Mouse (Mus musculus): ENCODE results near the gene Vps25.

The Vps25 gene

DNA sequence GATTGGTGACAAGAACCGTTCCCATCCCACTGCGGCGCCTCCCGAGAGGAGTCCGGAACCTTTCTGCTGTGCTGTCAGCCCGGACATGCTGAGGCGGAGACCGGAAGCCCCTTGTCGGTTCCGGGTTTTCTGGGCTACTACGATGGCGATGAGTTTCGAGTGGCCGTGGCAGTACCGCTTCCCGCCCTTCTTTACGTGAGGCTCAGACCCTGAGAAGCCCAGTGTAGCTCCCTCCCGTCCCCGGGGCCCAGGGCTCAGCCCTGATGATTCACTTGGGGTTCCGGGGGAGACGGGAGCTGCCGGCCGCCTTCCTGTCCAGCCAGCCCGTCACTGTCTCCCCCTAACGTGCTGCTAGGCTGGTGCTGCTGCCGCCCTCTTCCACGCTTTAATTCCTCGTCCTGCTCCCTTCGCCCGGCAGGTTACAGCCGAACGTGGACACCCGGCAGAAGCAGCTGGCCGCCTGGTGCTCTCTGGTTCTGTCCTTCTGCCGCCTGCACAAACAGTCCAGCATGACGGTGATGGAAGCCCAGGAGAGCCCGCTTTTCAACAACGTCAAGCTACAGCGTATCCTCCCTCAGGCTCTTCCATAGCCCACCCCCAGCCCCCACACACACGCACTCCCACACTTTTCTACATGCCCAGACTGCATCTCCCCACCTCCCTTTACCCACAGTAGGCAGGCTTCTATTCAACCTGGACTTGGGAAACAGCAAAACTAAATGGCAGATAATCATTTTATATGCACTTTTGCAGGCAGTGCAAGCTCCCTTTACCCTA lies at the start of gene Vps25:
Gene Vps25 (plus strand): TSS at position 95 of the 777 bp plus-strand sequence.
- peak; percentile 92 for DNase-seq (ENCODE audit: low read depth)

DNA sequence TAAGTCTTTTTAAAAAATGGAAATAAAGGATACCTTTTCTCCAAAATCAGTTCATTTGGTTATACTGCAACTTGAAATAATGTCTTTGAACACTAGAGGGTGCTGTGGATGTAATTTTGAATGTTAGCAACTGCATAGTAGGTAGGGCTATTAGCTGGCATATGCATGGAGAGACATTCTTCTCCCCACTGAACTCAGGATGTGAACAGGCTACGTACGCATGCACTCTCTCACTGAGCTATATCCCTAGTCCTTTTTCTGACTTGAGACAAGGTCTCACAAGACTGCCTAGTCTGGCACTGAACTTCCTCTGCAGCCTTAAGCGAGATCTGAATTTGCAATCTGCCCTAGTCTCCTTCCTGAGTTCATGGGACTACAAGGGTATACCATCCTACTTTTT lies 41.5 kb upstream of the Vps25 start:
- peak; percentile 91 for DNase-seq (ENCODE audit: low read depth)

DNA sequence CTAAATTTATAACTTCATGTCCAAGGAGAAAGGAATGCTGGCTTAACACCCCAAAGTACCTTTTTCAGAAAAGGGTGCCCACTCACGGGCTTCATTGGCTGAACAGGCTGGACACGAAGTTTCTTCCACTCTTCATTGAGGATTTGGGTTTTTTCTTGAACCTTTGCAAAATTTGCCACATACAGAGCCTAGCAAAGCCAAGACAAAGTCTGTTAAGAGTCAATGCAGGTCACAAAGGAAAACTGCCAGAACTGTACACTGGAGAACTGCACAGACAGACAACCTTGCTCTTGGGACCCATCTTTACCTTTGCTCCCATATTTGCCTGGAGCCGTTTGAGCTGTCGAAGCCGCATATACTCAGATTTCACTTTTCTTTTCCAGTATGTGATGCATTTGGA lies 36.6 kb upstream of the Vps25 start:
- DNase-seq (ENCODE audit: low read depth) = no peak

DNA sequence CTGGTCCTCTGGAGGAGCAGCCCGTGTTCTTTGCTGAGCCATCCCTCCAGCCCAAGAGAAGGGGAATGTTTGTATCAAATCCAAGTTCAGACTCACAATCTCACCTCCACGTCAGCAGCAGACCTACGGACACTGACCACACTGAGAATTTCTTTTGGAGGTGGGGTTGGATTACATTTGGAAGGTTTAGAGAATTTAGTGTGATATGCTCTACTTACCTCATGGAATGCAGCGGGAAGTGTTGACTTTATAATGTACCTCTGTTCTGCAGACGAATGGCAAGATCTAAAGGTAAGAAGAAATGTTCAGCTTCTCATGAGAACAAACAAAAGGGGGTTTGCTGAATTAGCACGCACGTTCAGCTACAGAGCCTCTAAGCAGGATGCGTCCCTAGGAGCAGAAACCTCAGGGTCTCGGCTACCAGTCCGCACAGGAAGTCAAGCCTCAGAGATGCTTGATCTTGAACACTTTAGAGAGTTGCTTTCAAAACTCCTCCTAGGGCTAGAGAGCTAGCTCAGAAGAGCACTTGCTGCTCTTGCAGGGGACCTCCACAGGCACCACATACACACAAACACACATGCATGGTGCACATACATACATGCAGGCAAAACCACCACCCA lies 35.0 kb upstream of the Vps25 start:
- DNase-seq (ENCODE audit: low read depth) = peak; percentile 34

DNA sequence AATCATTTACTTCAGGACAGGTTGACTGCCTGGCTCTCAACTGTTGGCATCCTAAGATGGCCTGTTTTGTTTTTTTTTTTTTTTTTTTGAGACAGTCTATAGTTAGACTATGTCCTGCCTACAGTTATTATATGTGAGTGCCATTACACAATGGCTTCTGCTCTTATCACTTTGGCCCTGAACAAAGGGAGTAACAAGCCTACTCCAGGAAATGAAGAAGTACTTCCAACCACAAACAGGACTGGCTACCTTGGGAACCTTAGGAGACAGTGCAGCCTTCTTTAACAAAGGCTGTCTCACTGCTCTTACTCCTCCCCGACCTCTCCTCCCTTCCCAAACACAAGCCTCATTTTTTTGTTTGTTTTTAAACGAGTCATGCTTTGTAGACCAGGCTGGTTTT lies 32.7 kb upstream of the Vps25 start:
- DNase-seq (ENCODE audit: low read depth) = no peak

DNA sequence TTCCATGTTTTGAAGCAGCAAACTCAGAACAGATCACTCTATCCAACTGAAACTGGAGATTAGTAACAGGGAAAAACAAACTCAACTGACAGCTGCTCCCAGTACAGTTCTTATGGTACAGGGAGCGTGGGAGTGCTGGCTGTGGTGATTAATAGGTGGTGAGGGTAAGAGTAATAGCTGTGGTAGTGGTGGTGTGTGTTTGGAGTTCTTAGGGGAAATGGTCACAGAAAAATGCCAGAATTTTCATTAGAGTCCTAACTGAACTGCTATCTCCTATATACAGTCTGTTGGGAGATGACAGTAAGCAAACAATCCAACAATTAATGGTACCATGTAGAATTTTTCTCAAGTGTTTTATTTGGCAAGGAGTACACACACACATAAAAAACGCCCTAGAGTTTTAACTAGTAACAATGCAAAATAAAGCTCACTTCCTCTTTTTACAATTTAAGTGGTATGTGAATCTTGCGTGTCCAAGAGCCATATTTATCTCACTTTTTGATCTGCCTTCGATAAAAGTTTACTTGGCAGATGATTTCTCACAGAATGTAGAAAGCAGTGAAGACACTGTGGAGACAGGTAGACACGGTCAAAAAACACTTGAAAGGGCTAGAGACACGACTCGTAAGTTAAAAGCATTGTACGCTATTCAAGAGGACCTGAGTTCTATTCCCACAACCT lies 32.1 kb upstream of the Vps25 start:
- DNase-seq (ENCODE audit: low read depth) = no peak

DNA sequence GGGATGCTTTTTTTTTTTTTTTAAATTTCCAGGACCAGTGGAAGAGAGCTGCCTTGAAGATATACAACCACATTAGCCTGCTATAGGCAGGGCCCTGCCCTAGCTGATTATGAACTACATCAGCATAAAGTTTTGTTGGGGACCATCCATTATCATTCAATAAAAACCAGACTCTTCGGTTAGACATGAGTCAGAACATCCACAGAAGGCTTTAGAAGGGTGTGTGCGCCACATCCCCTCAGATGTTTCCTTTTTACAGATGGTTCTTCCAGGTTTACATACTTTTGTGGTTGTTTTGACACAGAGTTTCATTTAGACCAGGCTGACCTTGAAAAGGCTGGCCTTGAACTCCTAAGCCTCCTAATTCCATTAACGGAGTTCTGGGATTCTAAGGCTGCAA lies 29.2 kb upstream of the Vps25 start:
- DNase-seq (ENCODE audit: low read depth) = peak; percentile 33

DNA sequence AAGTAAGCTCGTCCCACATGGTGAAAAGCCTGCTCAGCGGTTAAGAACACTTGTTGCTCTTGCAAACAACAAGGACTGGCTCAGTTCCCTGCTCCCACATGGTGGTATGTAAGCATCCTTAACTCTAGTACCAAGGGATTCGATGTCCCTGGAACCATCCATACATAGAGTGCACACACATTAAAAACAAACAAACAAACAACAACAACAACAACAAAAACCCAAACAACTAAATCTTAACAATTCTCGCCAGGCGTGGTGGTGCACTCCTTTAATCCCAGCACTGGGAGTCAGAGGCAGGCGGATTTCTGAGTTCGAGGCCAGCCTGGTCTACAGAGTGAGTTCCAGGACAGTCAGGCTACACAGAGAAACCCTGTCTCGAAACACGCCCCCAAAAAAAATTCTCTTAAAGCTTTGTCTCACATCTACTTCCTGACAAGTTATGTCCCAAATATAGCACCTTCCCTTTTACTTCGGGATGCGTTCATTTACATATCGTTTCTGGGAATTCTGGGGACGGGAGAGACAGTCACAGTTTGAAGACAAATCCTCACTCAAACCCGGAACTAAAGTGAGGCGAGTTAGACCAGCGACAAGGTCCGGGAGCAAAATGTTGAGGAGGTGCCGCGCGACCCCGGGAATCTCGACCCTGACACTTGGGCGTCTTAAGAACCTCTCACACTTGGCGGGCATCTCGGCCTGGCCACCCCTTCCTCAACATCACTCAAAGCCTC lies 28.0 kb upstream of the Vps25 start:
- no peak for DNase-seq (ENCODE audit: low read depth)

DNA sequence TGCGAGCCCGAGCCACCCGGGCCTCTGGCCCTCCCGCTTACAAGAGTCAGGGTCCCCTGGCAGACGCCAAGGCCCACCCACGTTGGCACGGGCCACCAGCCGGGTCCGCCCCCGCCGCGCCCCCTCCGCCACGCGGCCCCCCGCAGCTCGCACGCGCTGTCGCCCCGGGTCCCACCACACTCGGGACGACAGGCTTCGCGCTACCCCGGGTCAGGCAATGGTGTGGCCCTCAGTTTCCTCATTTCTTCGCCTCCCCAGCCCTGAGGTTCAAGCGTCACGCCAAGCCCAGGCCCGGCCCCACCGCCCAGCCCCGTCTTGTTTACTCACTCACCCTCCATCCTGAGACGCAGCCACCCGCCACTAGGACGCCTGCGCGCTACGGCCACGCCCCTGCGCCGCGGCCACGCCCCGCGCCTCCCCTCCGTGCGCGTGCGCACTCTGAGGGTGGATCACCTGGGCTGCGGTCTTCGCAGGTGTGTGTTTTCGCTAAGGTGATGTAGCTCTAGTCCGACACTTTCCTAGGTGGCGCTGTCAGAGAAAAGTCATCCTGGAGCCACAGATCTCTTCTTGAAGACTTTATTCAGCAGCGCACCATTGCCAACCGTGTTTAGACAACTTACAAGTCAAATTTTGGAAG lies 27.3 kb upstream of the Vps25 start, which contains the start of gene Ezh1:
Gene Ezh1 (minus strand): TSS at position 399 of the 637 bp plus-strand sequence.
- DNase-seq (ENCODE audit: low read depth) = peak; percentile 94

DNA sequence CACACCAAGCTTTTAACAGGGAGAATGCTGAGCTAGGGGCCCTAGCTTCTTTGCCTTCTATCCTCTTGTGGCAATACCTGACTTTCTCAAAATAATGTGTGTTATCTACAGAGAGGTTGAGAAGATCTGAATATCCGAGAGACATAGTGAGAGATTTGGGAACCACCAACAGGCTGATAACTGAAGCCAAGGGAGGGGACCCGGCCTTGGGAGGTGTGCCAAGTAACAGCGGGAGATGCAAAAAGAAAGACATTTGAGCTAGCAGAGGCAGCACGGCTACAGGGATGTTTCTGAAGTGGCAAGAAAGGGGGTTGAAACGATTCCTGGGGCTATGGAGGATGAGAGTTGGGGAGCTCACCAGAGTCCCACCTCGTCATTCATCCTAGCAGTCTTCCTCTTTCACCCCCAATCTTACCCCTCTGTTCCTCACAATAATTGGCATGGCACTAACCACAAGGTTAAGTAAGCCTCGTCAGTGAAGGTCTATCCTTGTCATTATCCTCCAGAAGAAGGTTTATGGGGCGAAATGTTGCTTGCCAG lies 24.1 kb upstream of the Vps25 start:
- no peak for DNase-seq (ENCODE audit: low read depth)

DNA sequence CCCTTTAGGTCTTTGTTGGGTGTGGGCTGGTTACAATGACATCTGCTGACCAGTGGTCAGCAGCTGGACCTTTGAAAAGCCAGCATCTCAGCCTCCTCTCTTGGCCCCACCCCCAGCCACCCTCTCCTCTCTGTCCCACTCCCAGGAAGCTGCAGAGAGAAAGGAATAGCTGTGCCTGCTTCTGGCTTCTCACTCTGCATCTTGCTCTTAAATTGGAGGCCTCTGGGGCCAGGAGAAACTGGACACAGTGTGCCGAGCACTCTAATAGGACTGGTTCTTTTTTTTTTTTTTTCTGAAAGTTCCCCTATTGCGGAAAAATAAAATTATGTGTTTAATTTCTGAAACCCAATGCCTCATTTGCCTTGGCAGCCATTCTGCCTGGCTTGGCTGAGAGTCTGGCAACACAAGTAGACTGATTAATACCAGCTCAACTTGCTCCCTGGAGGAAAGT lies 23.4 kb upstream of the Vps25 start:
- no peak for DNase-seq (ENCODE audit: low read depth)

DNA sequence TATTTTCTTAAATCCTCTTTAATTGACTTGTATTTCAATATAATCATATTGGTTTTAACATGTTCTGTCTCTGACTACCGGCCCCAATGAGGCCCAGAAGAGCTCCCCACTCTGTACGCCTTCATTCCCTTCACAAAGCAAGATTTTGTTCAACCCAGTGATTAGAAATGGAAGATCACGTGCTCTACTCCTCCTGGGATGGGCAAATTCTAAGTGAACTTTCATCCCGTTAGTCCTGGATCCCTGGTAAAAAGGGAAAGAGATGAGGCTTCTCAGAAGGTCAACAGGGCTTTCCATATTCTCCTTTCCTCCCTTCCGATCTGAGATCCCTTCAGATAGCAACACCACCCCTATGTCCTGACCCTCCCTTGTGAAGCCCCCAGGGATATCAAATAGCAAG lies 23.0 kb upstream of the Vps25 start:
- DNase-seq (ENCODE audit: low read depth) = no peak

DNA sequence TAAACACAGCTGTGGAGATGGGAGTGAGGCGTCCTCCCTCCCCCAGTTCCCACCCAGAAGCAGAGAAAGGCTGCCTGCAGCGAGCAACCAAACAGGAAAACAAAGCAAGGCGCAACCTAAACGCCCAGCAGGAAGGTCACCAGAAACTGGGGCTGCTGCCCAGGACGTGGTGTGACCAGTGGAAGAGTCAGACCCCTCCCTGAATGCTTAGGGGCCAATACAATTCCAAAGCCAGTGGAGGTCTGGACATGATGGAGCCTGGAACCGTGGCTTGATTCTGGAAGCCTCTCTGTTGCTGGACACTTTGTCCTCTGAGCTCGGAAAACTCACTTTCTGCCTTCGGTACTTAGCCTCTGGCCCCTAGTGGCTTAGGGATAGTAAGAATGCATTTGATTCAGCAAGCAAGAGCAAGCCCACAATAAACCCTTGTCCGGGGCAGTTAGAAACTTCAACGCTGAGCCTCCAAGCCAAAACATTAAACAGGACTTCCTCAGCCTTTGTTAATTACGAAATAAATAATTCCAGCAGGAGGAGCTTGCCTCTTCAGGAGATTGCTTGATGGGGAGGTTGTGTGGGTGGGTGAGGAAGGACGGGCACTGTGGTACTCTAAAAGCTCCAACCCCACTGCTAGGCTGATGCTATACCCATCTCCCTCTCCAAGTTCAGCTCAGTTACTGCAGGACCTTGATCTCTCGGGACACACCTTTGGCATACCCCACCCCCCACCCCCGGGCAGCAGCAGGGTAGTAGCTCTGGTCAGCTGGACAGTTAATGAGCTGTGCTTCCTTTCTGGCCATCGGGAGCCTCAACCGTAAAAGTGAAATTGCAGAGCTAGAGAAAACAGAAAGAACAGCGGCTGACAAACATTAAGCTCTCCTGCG lies 22.3 kb upstream of the Vps25 start:
- no peak for DNase-seq (ENCODE audit: low read depth)

DNA sequence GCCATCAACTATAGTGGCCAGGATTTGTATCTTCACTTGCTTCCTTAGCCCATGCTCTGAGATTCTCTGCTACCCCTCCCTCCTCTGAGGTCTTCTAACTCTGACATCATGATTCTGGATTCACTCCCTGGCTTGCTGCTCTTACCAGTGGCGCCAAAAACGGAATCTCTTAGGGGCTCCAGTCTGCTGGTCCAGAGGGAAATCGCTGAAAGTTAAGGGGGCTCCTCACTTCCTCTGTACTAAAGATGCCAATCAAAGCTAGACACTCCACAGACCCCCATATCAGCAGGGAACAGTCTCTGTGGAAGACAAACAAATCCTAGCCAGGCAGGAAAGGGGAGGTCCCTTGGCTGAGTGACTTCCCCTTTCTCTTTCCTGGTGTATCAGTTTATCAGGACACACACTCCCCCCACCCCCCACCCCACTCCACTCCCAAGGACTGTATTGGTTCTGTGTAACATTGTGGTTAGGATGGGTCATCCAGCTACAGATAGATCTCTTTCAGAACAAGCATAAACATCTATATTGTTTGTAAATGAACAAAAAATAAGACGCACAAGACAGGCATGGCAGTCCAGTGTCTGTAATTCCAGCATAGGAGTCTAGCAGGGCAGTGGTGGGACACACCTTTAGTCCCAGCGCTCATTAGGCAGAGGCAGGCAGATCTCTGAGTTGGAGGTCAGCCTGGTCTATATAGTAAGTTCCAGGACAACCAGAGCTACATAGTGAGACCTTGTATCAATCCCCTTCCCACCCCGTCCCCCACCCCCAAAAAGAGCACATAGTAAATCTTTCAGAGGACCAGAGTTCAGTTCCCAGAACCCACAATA lies 21.3 kb upstream of the Vps25 start:
- no peak for DNase-seq (ENCODE audit: low read depth)

DNA sequence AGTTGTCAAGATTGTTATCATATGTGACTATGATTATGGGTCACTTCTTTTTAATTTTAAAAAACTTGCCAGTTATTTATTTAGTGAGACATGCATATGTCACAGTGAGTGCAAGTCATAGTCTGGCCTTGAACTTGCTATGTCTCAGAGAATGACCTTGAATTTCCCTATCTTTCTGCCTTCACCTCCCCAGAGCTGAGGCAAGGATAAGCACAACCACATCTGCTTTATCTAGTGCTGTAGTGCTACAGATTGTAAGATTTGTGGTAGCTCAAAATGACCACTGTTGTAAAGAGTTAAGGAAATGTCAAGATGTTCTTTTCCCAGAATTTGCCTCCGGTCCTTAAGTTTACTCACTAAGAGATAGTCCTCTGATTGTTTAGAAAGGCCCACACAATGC lies 20.3 kb upstream of the Vps25 start:
- no peak for DNase-seq (ENCODE audit: low read depth)

DNA sequence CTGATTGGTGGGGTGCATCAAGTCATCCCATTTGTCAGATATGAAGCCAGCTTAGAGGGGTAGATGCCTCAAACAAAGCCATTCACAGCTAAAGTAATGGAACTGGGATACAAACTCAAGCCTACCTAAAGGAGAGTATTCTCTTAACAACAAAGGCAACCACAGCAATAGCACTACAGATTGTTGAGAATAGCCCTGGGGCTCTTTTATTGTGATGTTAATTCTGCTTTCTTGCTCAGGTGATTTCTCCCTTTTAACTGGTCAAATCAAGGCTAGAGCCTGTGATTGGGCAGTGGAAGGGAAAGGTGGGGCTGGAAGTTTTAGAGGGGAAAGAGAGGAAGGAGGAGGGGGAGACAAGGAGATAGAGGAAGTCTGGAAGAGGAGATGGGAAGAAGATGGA lies 19.4 kb upstream of the Vps25 start:
- DNase-seq (ENCODE audit: low read depth) = no peak

DNA sequence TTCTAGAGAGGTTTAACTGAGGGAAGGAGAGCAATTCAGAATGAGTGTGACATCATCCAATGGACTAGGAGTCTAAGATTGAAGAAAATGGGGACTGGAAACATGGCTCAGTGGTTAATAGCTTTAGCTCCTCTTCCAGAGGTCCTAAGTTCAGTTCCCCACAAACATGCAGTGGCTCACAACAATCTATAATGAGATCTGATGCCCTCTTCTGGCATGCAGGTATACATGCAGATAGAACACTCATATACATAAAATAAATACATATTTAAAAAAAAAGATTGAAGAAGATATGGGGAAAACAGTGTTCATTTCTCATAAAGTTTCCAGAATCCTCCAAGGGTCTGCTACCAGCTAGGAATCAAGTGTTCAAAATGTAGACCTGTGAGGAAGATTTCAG lies 18.1 kb upstream of the Vps25 start:
- no peak for DNase-seq (ENCODE audit: low read depth)

DNA sequence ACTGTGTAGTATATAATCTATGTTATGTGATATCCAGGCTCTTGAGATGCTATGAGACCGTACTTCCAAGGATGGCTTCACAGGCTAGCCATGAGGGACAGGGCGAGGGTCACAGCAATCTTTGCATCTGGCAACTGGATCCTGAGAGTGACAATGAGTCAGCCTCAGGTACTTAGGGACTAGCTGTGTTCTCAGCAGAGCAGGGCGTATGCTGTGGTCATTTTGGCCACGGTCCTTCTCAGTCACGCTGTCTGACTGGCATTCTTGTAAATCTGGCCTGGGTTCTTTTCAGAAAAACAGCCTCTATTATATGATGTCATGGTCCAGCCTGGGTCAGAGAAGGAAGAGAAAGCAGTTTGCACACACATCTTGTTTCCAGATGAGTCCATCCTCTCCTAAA lies 16.7 kb upstream of the Vps25 start:
- DNase-seq (ENCODE audit: low read depth) = no peak

DNA sequence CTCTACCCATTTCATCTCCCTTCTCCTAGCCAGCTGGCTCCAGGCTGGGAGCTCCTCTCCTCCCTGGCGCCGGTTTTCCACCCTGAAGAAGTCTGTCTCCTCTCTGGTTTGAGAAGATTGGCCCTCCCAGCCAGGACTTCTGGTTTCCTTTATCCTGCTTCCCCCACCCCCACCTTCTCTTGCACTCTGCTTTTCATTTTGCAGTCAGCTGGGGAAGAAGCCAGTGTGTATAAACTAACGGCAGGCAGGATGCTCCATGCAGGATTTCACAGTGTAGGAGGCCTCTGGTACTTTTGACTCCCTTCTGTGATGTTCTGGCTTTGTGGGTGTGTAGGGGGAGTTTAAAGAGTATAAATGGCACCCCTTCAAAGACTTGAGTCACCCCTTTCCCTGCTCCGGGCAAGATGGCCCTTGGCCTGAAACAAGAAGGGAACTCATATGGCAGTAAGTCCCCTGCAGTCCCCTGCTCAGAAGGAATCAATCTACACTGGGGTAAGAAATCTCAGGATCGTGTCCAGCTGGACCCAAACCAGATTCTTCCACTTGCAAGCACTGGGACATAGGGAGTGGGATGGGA lies 15.3 kb upstream of the Vps25 start:
- no peak for DNase-seq (ENCODE audit: low read depth)
